Mouse (Mus musculus) G1E (cell line): Measurements from ENCODE around the gene Mvk.

ENCODE experiments used
- CTCF ChIP-seq: IDR thresholded peaks from 2 replicates; pipeline ENCODE4 v1.5.1; 2012; ENCODE audit warnings: low read depth, low read length, inconsistent platforms, mixed read lengths
- GATA1 ChIP-seq: IDR thresholded peaks from 2 replicates; pipeline ENCODE4 v1.6.1; 2012; ENCODE audit warnings: borderline replicate concordance, low read length, inconsistent platforms, mixed read lengths
- TAL1 ChIP-seq: conservative IDR thresholded peaks from 2 replicates; pipeline ENCODE4 v1.6.1; 2012; ENCODE audit warnings: low read depth, low read length, inconsistent platforms, mixed read lengths

- TF ChIP-seq CTCF (no peak), GATA1 (no peak), TAL1 (no peak)
These were observed 65.4 kb downstream of the Mvk start for GRCm38 (mm10) chr5:114509461-114509860.
